Mouse (Mus musculus): ENCODE data around the gene Agbl1.

GRCm38 (mm10) chr7:76462361-76463001 lies 232.8 kb downstream of the Agbl1 start:
- TF ChIP-seq CTCF (IDR thresholded peaks at IDR 0.05; ENCODE audit: low read depth, low read length) (no peak), POLR2A (IDR thresholded peaks at IDR 0.05; ENCODE audit: borderline replicate concordance, low read depth, low read length) (no peak)
